Comparison of ENCODE assay signal across 9 mouse cellular contexts in the genomic region with DNA sequence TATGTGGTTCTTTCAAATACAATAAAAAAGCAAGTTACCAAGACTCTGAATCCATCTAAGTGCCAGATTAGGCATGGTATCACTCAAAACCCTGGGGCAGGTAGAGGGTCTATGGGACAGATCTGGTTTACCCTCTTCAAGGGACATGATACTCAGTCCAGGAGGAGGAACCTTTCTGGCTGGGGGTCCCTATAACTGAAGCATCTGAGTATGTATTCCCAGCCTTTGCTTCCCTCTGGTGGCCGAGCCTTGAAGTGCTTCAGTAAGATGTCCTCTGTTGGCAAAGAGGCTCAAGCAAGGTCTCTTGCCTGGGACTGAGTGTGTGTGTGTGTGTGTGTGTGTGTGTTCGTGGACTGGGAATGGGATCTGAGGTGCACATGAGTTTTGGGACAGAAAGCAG.
DNase-seq lines count a peak whose midpoint lies in the region; ATAC-seq and TF ChIP-seq lines count a peak whose summit lies in the region.
"Had no signal": no experiment of that assay in that cellular context is flagged by ENCODE, and none has a peak within 500 bp of the region (broad histone marks: within the 10 kb centered on the region; RNA-seq: fewer than 3 reads in every experiment).

No protein-coding gene starts in this region.

- peak; percentile 42 for DNase-seq in ovary, postnatal 10 days (ENCODE audit: low spot score)
- no peak for DNase-seq in ovary, adult 18-20 months (ENCODE audit: low spot score)
- peak; percentile 50 for DNase-seq in embryo, embryonic 9.5 days (ENCODE audit: extremely low spot score)
- peak; percentile 53 to 73 for DNase-seq in heart, postnatal 14 days
- peak; percentile 60 to 85 for DNase-seq in kidney, postnatal 36 days
- peak; percentile 52 for DNase-seq in liver, postnatal 0 days
- DNase-seq in retina, embryonic 14.5 days (ENCODE audit: low spot score) = peak; percentile 83
- peak; percentile 18 for DNase-seq in yolk sac, embryonic 10.5 days (ENCODE audit: low spot score)
- DNase-seq: liver, embryonic 13.5 days had no signal

- TF ChIP-seq CTCF in liver, postnatal 0 days (IDR thresholded peaks at IDR 0.05; ENCODE audit: low read depth) = peak; percentile 75

- H3K4me3 ChIP-seq in liver, postnatal 0 days (ENCODE audit: low read depth, low read length) = no peak overlapping the region
- H3K4me3 ChIP-seq: liver, embryonic 13.5 days had no signal

- no peak for TF ChIP-seq EP300 in liver, postnatal 0 days (IDR thresholded peaks at IDR 0.05; ENCODE audit: low read depth)

- peaks cover 5% of the 10 kb centered on the region; the same call in 1 of the 2 replicates for H3K4me1 ChIP-seq in liver, postnatal 0 days (ENCODE audit: insufficient read depth)
- H3K4me1 ChIP-seq: liver, embryonic 13.5 days had no signal

- H3K9me3 ChIP-seq in liver, postnatal 0 days (ENCODE audit: low read length) = no peaks in the 10 kb centered on the region
- H3K9me3 ChIP-seq: liver, embryonic 13.5 days had no signal

- H3K27me3 ChIP-seq in liver, postnatal 0 days (ENCODE audit: insufficient read depth, low read length) = no peaks in the 10 kb centered on the region
- H3K27me3 ChIP-seq: liver, embryonic 13.5 days had no signal

- no peak for ATAC-seq in liver, postnatal 0 days

- no peaks in the 10 kb centered on the region for H3K36me3 ChIP-seq in liver, postnatal 0 days (replicated peaks; ENCODE audit: insufficient read depth, low read length)
- H3K36me3 ChIP-seq: liver, embryonic 13.5 days had no signal

- H3K9ac ChIP-seq in liver, postnatal 0 days (replicated peaks) = no peak overlapping the region
- H3K9ac ChIP-seq: liver, embryonic 13.5 days had no signal

- no peak overlapping the region for H3K27ac ChIP-seq in liver, postnatal 0 days (ENCODE audit: low read depth)
- H3K27ac ChIP-seq: liver, embryonic 13.5 days had no signal

- 14% methylated on average over 2 of the region's 2 CpGs for WGBS in liver, postnatal 0 days (ENCODE audit: insufficient replicate concordance)

- intact Hi-C loops in heart, postnatal 14 days (cut with DNase I) = loop anchor here (2.0 to 10.0 kb wide), 3 partner anchors 160 to 386 kb away; partner anchors contain the start of gene Adamts16

- no peak overlapping the region for H3K4me2 ChIP-seq in liver, postnatal 0 days (ENCODE audit: low read depth, low read length)
- H3K4me2 ChIP-seq: liver, embryonic 13.5 days had no signal
